Mouse (Mus musculus): ENCODE measurements around the gene Myo1c.

Gene Myo1c

DNA sequence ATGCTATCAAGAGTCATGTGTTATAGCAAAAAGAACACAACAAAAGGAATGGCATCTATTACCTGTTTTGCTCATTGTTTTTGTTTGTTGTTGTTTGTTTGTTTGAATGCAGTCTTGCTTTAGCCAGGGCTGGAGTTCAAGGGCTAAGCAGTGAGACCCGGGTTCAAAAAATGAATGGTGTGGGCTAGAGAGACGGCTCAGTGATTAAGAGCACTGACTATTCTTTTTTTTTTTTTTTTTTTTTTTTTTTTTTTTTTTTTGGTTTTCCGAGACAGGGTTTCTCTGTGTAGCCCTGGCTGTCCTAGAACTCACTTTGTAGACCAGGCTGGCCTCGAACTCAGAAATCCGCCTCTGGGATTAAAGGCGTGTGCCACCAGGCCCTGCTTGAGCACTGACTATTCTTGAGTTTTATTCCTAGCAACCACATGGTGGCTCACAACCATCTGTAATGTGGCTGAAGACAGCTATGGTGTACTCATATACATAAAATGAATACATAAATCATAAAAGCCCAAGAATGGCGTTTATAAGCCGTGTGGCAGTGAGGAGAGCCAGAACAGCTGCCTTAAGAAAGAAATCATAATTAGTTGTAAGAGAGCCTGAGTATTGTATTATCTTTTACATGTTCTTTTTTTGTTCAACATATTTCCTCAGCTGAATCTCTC lies 66.5 kb downstream of the Myo1c start:
- no peak for DNase-seq (ENCODE audit: low read depth, low spot score)

DNA sequence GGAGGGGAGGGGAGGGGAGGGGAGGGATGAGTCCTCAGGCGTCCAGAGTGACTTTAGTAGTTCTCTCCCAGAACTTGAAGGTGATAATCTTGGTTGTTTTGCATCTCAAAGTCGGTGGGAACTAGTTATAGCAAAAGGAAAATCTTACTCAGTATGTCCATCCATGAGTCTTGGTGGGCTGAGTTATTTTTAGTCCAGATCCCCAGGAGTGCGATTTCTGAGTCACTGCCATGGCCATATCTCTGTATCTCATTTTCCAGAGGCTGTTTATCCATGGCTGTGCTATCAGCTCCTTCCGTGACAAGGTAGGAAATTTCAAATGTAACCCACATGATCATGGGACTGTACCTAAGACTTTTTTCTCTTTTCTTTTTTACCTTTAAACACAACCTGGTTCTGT lies 72.0 kb downstream of the Myo1c start:
- DNase-seq (ENCODE audit: low read depth, low spot score), result no peak

Measured in retina, postnatal 7 days (tissue).